Mouse (Mus musculus): ENCODE data around the gene Prkci. TPM values are rescaled to one million over a fixed set of nuclear protein-coding genes. Genes with fewer than 3 reads are reported as not detected.
A peak's percentile ranks its signal among the peaks of the same experiment; 100 is the strongest.

The Prkci gene
- polyA plus RNA-seq, 1 experiment from 2014 or later = 28.6 TPM

DNA sequence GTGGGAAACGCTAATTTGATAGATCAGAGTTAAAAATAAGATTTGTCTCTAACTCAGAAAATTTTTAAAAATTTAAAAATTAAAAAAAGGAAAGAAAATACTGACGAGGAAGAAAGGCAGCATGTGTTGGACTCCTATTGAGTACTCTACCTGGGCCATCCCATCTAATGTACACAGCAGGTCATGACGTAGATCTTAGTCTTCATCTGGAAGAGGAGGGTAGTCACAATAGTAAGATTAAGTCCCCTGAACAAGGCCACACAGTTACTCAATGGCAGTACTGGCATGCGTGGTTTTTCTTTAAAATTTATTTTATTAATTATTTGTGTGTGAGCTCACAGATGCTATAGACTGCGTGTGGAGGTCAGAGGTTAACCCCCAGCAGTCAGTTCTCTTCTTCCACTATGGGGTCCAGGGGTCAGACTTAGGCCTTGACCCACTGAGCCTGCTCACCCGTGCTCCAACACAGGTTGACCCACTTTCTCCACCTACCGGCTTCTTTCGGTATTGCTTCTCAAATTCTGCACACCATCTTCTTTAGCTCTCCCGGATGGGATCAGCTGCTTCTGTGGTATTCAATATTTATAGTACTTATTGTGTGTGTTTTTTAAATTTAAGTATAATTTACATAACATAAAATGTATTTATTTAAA is 20.3 kb upstream of the Prkci start:
- Histone ChIP-seq H3K36me3 (no peaks in the 10 kb centered on the region), H3K4me3 (no peak overlapping the region), H3K4me2 (no peak overlapping the region), H3K9ac (no peak overlapping the region), H3K27me3 (no peaks in the 10 kb centered on the region), H3K27ac (replicated peaks) (no peak overlapping the region), H3K4me1 (replicated peaks) (no peaks in the 10 kb centered on the region), H3K9me3 (no peaks in the 10 kb centered on the region)
- 44% methylated on average over 9 of the region's 9 CpGs for WGBS
- ATAC-seq (ENCODE audit: low FRiP score, low read depth) = peak; percentile 48; the same call in 1 of the 2 replicates

DNA sequence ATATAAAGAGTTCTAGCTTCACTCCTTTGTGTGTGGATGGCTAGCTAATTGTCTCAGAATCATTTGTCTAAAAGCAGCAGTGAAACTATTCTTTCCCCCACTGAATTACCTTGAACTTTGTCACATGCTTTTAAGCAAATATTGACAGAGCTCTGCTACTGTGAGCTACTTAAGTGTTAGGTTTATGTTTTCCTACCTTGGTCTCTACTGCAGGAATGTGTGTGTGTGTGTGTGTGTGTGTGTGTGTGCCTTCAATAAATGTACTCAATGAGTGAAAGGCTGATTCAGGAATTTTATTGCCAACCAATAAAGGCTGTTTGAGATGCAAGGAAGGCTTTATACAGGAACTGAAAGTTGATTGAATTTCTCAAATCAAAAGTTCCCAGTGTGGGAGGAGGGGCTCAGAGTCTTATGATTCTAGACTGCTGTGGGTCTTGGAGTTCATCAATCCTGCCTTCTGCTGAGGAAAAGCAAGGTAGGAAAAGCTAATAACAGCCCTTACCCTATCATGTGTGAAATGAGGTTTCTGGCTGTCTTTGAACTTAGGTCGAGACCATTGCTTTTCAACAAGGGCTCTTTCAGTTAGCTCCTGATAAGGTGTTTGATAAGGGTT is 18.4 kb upstream of the Prkci start:
- H3K9me3 ChIP-seq = no peaks in the 10 kb centered on the region
- H3K27ac ChIP-seq (replicated peaks) = no peak overlapping the region
- WGBS = 85% methylated on average over 1 of the region's 1 CpGs
- H3K4me1 ChIP-seq (replicated peaks) = no peaks in the 10 kb centered on the region
- H3K9ac ChIP-seq = no peak overlapping the region
- no peak overlapping the region for H3K4me2 ChIP-seq
- no peaks in the 10 kb centered on the region for H3K27me3 ChIP-seq
- H3K4me3 ChIP-seq = no peak overlapping the region
- ATAC-seq (ENCODE audit: low FRiP score, low read depth) = no peak
- H3K36me3 ChIP-seq = no peaks in the 10 kb centered on the region

- Histone ChIP-seq H3K9me3 (no peaks in the 10 kb centered on the region), H3K9ac (no peak overlapping the region), H3K4me2 (no peak overlapping the region), H3K27me3 (no peaks in the 10 kb centered on the region), H3K4me3 (no peak overlapping the region), H3K4me1 (replicated peaks) (no peaks in the 10 kb centered on the region), H3K27ac (replicated peaks) (no peak overlapping the region), H3K36me3 (no peaks in the 10 kb centered on the region)
- 81% methylated on average over 5 of the region's 5 CpGs for WGBS
- no peak for ATAC-seq (ENCODE audit: low FRiP score, low read depth)
Observed at GRCm38 (mm10) chr3:30981616-30982380, 13.7 kb upstream of the Prkci start.

DNA sequence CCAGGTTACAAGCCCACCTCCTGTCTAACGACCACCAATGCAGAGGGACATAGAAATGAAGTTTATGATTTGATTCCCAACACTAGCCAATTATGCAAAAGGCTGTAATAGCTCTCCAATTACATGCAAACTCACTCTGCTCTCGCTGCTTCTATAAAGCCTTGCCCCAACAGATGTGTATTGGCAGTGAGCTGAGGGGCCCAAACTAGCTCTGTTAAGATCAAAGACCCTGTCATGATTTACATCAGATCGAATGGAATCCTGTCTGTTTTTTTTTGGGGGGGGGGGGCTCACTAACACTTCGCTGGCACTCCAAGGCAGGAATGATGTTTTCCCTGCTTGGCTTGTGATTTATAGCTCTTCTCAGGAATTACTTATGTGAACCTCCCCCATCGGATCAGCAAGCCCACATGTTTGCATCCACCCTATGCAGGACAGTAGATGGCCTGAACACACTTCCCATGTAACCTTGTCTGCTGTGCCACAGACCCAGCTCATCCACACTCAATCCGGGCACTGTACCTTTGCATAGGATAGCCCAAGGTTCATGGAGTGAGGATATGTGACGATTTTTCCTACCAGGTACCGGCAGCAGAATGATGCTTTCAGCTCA is 12.5 kb upstream of the Prkci start:
- Histone ChIP-seq H3K4me1 (replicated peaks) (no peaks in the 10 kb centered on the region), H3K4me3 (no peak overlapping the region), H3K9me3 (no peaks in the 10 kb centered on the region), H3K27ac (replicated peaks) (no peak overlapping the region), H3K9ac (no peak overlapping the region), H3K36me3 (no peaks in the 10 kb centered on the region), H3K27me3 (no peaks in the 10 kb centered on the region), H3K4me2 (no peak overlapping the region)
- no peak for ATAC-seq (ENCODE audit: low FRiP score, low read depth)
- WGBS = 72% methylated on average over 8 of the region's 8 CpGs

DNA sequence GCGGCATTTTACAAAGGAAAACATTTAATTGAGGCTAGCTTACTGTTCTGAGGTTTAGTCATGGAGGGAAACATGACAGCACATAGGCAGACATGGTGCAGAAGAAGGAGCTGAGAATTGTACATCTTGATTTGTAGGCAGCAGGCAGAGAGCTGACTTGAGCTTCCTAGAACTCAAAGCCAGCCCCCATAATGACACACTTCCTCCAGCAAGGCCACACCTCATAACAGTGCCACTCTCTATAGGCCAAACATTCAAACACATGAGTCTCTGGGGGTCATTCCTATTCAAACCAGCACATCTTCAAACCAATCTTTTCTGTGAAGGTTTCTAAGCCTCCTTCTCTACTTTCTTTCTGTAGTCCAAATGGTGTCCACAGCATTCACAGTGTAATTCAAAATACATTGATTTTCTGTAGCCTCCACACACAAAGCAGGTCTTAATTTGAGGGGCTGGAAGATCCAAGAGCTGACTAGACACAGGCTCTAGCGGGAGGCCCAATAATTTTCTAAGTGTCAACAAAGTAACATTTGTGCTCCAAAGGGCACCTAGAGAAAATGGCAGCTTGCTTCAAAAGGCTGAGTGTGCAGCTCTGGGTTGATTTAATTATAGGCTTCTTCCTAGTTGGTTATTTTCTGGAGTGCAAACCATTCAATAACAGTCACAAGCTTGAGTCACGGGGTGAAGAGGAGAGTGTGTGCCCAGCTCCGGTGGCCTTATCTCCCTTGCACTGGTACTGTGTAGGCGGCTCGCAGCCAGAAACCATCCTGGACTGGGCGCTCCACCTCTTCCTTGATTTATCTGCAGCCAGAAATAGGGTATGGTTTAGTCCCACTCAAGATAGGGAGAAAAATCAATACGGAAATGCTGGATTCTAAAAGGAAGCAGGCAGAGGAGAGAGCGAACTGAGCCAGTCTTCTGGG is 7.9 kb upstream of the Prkci start:
- Histone ChIP-seq H3K27me3 (no peaks in the 10 kb centered on the region), H3K4me2 (no peak overlapping the region), H3K4me3 (no peak overlapping the region), H3K9ac (no peak overlapping the region), H3K9me3 (no peaks in the 10 kb centered on the region), H3K27ac (replicated peaks) (no peak overlapping the region), H3K36me3 (no peaks in the 10 kb centered on the region), H3K4me1 (replicated peaks) (no peaks in the 10 kb centered on the region)
- no peak for ATAC-seq (ENCODE audit: low FRiP score, low read depth)
- WGBS = 83% methylated on average over 9 of the region's 9 CpGs

GRCm38 (mm10) chr3:30992161-30992560 is 3.4 kb upstream of the Prkci start:
- Histone ChIP-seq H3K36me3 (no peaks in the 10 kb centered on the region), H3K9ac (no peak overlapping the region), H3K9me3 (no peaks in the 10 kb centered on the region), H3K4me3 (no peak overlapping the region), H3K4me2 (no peak overlapping the region), H3K27ac (replicated peaks) (no peak overlapping the region), H3K27me3 (no peaks in the 10 kb centered on the region), H3K4me1 (replicated peaks) (peaks cover 15% of the 10 kb centered on the region)
- 80% methylated on average over 7 of the region's 7 CpGs for WGBS
- no peak for ATAC-seq (ENCODE audit: low FRiP score, low read depth)

DNA sequence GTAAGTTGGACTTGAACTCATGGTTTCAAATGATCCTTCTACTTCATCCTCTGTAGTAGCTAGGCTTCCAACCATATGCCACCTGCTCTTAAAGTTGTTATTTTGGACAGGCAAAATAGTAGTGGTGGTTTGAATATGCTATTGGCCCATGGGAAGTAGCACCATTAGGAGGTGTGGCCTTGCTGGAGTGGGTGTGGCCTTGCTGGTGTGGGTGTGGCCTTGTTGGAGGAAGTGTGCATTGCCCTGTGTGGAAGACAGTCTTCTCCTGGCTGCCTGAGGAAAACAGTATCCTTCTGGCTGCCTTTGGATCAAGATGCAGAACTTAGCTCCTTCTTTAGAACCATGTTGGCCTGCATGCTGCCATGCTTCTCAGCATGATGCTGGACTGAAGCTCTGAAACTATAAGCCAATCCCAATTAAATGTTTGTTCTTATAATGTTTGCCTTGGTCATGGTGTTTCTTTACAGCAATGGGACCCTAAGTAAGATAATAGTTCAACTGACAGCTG is 2.4 kb upstream of the Prkci start:
- H3K9ac ChIP-seq = no peak overlapping the region
- peaks cover 21% of the 10 kb centered on the region for H3K4me1 ChIP-seq (replicated peaks)
- H3K4me2 ChIP-seq = no peak overlapping the region
- H3K27me3 ChIP-seq = no peaks in the 10 kb centered on the region
- no peak overlapping the region for H3K27ac ChIP-seq (replicated peaks)
- H3K36me3 ChIP-seq = no peaks in the 10 kb centered on the region
- no peak overlapping the region for H3K4me3 ChIP-seq
- no peak for ATAC-seq (ENCODE audit: low FRiP score, low read depth)
- H3K9me3 ChIP-seq = no peaks in the 10 kb centered on the region

DNA sequence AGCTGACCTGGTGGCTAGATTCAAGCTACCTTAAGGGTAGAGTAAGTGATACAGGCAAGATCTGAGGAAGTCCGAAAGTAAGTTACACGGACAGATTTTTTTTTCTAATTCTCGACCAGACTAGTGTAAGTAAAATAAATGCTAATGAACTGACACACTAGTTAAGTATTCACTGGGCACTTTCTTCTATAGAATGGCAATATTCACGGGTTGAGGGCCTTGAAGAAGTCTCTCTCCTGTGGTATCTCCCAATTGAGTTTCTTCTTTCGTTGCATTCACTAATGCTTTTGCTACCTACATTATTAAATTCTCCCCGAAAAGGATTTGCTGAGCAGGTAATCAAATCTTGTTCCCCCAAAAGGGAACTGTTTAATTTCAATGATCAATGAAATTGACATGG is 688 bp upstream of the Prkci start:
- Histone ChIP-seq H3K27ac (replicated peaks) (peak overlapping the region; percentile 84), H3K9me3 (no peaks in the 10 kb centered on the region), H3K4me3 (peak overlapping the region; percentile 72), H3K9ac (peak overlapping the region; percentile 71; the same call in 1 of the 2 replicates), H3K4me2 (peak overlapping the region; percentile 57), H3K36me3 (no peaks in the 10 kb centered on the region), H3K4me1 (replicated peaks) (peaks cover 24% of the 10 kb centered on the region), H3K27me3 (no peaks in the 10 kb centered on the region)
- WGBS = 23% methylated on average over 6 of the region's 6 CpGs
- no peak for ATAC-seq (ENCODE audit: low FRiP score, low read depth)

DNA sequence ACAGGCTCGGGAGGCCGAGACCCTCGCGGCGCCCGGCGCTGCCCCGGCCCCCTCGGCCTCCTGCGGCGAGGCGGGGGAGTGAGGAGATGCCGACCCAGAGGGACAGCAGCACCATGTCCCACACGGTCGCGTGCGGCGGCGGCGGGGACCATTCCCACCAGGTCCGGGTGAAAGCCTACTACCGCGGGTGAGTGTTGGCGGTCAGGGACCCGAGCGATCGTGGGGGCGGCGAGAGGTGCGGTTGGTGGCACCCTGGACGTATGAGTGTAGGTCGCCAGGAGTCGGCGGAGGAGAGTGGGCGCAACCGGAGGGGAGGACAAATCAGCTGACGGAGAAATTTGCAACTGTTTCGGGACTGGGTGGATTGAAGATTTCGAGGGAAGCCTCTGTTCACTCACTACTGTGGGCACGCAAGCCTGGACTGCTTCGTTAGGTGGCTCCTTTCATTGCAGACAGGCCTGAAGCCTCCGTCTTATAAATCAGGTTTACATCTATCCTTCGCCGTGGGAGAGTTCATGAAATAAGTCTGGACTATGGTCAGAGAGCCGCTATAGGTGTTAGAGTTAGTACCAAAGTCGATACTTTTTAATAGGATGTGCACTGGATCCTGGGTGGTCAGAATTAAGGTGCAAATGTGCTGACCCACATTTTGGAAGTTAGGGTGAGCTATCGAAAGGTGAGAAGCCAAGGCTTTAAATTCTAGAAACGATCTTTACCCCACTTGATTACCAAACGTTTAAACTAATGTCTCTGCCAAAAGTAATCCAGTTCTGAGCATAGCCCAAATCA is 546 bp downstream of the Prkci start:
- H3K36me3 ChIP-seq = no peaks in the 10 kb centered on the region
- H3K4me1 ChIP-seq (replicated peaks) = peaks cover 27% of the 10 kb centered on the region
- peak; percentile 80 for ATAC-seq (ENCODE audit: low FRiP score, low read depth)
- peak overlapping the region; percentile 57 for H3K4me2 ChIP-seq
- no peaks in the 10 kb centered on the region for H3K9me3 ChIP-seq
- WGBS = 1% methylated on average over 49 of the region's 49 CpGs
- H3K27ac ChIP-seq (replicated peaks) = peak overlapping the region; percentile 84
- H3K4me3 ChIP-seq = peak overlapping the region; percentile 72
- no peaks in the 10 kb centered on the region for H3K27me3 ChIP-seq
- peak overlapping the region; percentile 71 for H3K9ac ChIP-seq

DNA sequence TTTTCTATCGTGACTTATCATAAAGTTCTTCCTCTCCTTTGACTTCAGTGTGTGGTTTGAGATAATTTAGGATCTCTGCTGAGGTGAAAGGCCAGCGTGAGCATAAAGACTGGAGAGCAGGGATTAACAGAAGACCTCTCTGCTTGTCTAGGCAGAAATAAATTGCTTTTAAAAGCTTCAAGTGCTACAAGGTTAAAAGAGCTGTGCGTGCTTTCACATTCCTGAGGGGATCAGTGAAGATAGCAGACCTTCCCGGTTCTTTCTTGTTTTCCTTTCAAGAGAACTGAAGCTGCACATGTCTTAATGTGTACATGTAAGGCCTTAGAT is 1.1 kb downstream of the Prkci start:
- peak overlapping the region; percentile 72 for H3K4me3 ChIP-seq
- no peaks in the 10 kb centered on the region for H3K9me3 ChIP-seq
- 2% methylated on average over 4 of the region's 4 CpGs for WGBS
- H3K27me3 ChIP-seq = no peaks in the 10 kb centered on the region
- peak overlapping the region; percentile 57 for H3K4me2 ChIP-seq
- 0 out of 2 replicates have a peak overlapping the region, but pooled peaks have one; percentile 71 for H3K9ac ChIP-seq
- H3K36me3 ChIP-seq = no peaks in the 10 kb centered on the region
- H3K27ac ChIP-seq (replicated peaks) = no peak overlapping the region
- ATAC-seq (ENCODE audit: low FRiP score, low read depth) = no peak
- H3K4me1 ChIP-seq (replicated peaks) = peaks cover 27% of the 10 kb centered on the region
